9 mouse cellular contexts compared by ENCODE assay signal in genomic region chr19:3895171-3895631, GRCm38 (mm10). TPM values are rescaled to one million over a fixed set of nuclear protein-coding genes. Genes with fewer than 3 reads are reported as not detected.
DNase-seq lines count a peak whose midpoint lies in the region; ATAC-seq lines count a peak whose summit lies in the region.
"Had no signal": no experiment of that assay in that cellular context is flagged by ENCODE, and none has a peak within 500 bp of the region (broad histone marks: within the 10 kb centered on the region; RNA-seq: fewer than 3 reads in every experiment).

No protein-coding gene starts in this region.

- H3K4me2 ChIP-seq in forebrain, embryonic 14.5 days (ENCODE audit: low read length): no peak overlapping the region
- H3K4me2 ChIP-seq in liver, embryonic 13.5 days: no peak overlapping the region
- H3K4me2 ChIP-seq in neural tube, embryonic 15.5 days: no peak overlapping the region
- H3K4me2 ChIP-seq: limb, embryonic 15.5 days had no signal

- no peak overlapping the region for H3K27ac ChIP-seq in forebrain, embryonic 14.5 days (ENCODE audit: low read depth, low read length)
- H3K27ac ChIP-seq in liver, embryonic 13.5 days: no peak overlapping the region
- peak overlapping the region; percentile 71 for H3K27ac ChIP-seq in neural tube, embryonic 15.5 days (replicated peaks)
- H3K27ac ChIP-seq: limb, embryonic 15.5 days had no signal

- no peaks in the 10 kb centered on the region for H3K4me1 ChIP-seq in forebrain, embryonic 14.5 days (ENCODE audit: control insufficient read depth, insufficient read depth, low read length)
- H3K4me1 ChIP-seq in liver, embryonic 13.5 days (replicated peaks): peaks cover 16% of the 10 kb centered on the region
- H3K4me1 ChIP-seq in neural tube, embryonic 15.5 days: 0 out of 2 replicates have a peak, but pooled peaks cover 14% of the 10 kb centered on the region
- H3K4me1 ChIP-seq: limb, embryonic 15.5 days had no signal

- H3K9ac ChIP-seq in forebrain, embryonic 14.5 days (ENCODE audit: low read length): no peak overlapping the region
- H3K9ac ChIP-seq in liver, embryonic 13.5 days: no peak overlapping the region
- no peak overlapping the region for H3K9ac ChIP-seq in neural tube, embryonic 15.5 days (replicated peaks)
- H3K9ac ChIP-seq: limb, embryonic 15.5 days had no signal

- peak; percentile 50 for DNase-seq in left cerebral cortex, postnatal 4 days
- no peak for DNase-seq in left cerebral cortex, postnatal 14 days (ENCODE audit: low spot score in 2 of 2)
- DNase-seq in forebrain, embryonic 14.5 days (ENCODE audit: low spot score): peak; percentile 15
- DNase-seq in liver, embryonic 13.5 days: no peak
- no peak for DNase-seq in layer of hippocampus, adult 9-10 months (ENCODE audit: low spot score)
- no peak for DNase-seq in cerebellum, postnatal 14 days
- no peak for DNase-seq in urinary bladder, postnatal 36 days (ENCODE audit: low spot score in 2 of 2)

- no peak overlapping the region for H3K4me3 ChIP-seq in forebrain, embryonic 14.5 days (ENCODE audit: low read depth, low read length)
- no peak overlapping the region for H3K4me3 ChIP-seq in liver, embryonic 13.5 days (replicated peaks)
- no peak overlapping the region for H3K4me3 ChIP-seq in neural tube, embryonic 15.5 days (replicated peaks)
- H3K4me3 ChIP-seq: limb, embryonic 15.5 days had no signal

- no peak for ATAC-seq in forebrain, embryonic 14.5 days
- ATAC-seq in liver, embryonic 13.5 days (ENCODE audit: low read depth): peak; percentile 71
- peak; percentile 83 for ATAC-seq in neural tube, embryonic 15.5 days (ENCODE audit: low FRiP score)

- peaks cover 62% of the 10 kb centered on the region for H3K36me3 ChIP-seq in forebrain, embryonic 14.5 days (ENCODE audit: control insufficient read depth, insufficient read depth, low read length)
- peaks cover 94% of the 10 kb centered on the region for H3K36me3 ChIP-seq in liver, embryonic 13.5 days
- H3K36me3 ChIP-seq in neural tube, embryonic 15.5 days: peaks cover 58% of the 10 kb centered on the region

- no peaks in the 10 kb centered on the region for H3K9me3 ChIP-seq in forebrain, embryonic 14.5 days (replicated peaks; ENCODE audit: control insufficient read depth, low read length)
- no peaks in the 10 kb centered on the region for H3K9me3 ChIP-seq in liver, embryonic 13.5 days (replicated peaks)
- H3K9me3 ChIP-seq in neural tube, embryonic 15.5 days (replicated peaks): no peaks in the 10 kb centered on the region
- H3K9me3 ChIP-seq: limb, embryonic 15.5 days had no signal

- H3K27me3 ChIP-seq in forebrain, embryonic 14.5 days (replicated peaks; ENCODE audit: control insufficient read depth, insufficient read depth, low read length): no peaks in the 10 kb centered on the region
- H3K27me3 ChIP-seq in liver, embryonic 13.5 days: no peaks in the 10 kb centered on the region
- no peaks in the 10 kb centered on the region for H3K27me3 ChIP-seq in neural tube, embryonic 15.5 days (replicated peaks)
- H3K27me3 ChIP-seq: limb, embryonic 15.5 days had no signal

- intact Hi-C loops in left cerebral cortex, postnatal 4 days (cut with DNase I): no loop called here
- intact Hi-C loops in left cerebral cortex, postnatal 14 days (cut with DNase I): no loop called here

- 35% methylated on average over 3 of the region's 3 CpGs for WGBS in forebrain, embryonic 14.5 days
- WGBS in liver, embryonic 13.5 days (ENCODE audit: insufficient replicate concordance): 56% methylated on average over 3 of the region's 3 CpGs
- 6% methylated on average over 3 of the region's 3 CpGs for WGBS in neural tube, embryonic 15.5 days

RNA-seq across cellular contexts. Expression of gene Tcirg1, which starts 11.7 kb away (rescaled TPM):
- 10 to 100 TPM; 24.0 to 27.9 TPM for total RNA-seq in left cerebral cortex, postnatal 4 days (2021)
- 10 to 100 TPM; 14.4 to 16.1 TPM for total RNA-seq in left cerebral cortex, postnatal 14 days (2021)
- polyA plus RNA-seq in forebrain, embryonic 14.5 days (2014; fragmentation: Nextera tagmentation; extraction: Ambion mirVana): 5.8 and 9.1 TPM in 2 replicates
- 18.0 and 18.8 TPM in 2 replicates for polyA plus RNA-seq in liver, embryonic 13.5 days (2015; fragmentation: Nextera tagmentation; extraction: Ambion mirVana)
- polyA plus RNA-seq in neural tube, embryonic 15.5 days (2015; fragmentation: Nextera tagmentation; extraction: Ambion mirVana): 20.3 and 29.0 TPM in 2 replicates

RNA-seq across cellular contexts. Expression of gene Ndufs8, which starts 17.4 kb away (rescaled TPM):
- total RNA-seq in left cerebral cortex, postnatal 4 days (2021): 100 to 1,000 TPM in 1 of 2 experiments, 10 to 100 TPM in 1; 94.0 to 102 TPM
- total RNA-seq in left cerebral cortex, postnatal 14 days (2021): 100 to 1,000 TPM; 134 to 149 TPM
- 243 and 301 TPM in 2 replicates for polyA plus RNA-seq in forebrain, embryonic 14.5 days (2014; fragmentation: Nextera tagmentation; extraction: Ambion mirVana)
- polyA plus RNA-seq in liver, embryonic 13.5 days (2015; fragmentation: Nextera tagmentation; extraction: Ambion mirVana): 189 and 217 TPM in 2 replicates
- 308 and 330 TPM in 2 replicates for polyA plus RNA-seq in neural tube, embryonic 15.5 days (2015; fragmentation: Nextera tagmentation; extraction: Ambion mirVana)

RNA-seq across cellular contexts. Expression of gene Aldh3b1, which starts 34.4 kb away (rescaled TPM):
- total RNA-seq in left cerebral cortex, postnatal 4 days (2021): 1 to 10 TPM; 1.5 to 1.9 TPM
- total RNA-seq in left cerebral cortex, postnatal 14 days (2021): 1 to 10 TPM; 1.8 to 2.0 TPM
- polyA plus RNA-seq in forebrain, embryonic 14.5 days (2014; fragmentation: Nextera tagmentation; extraction: Ambion mirVana): 1.9 and 2.0 TPM in 2 replicates
- 3.3 and 3.7 TPM in 2 replicates for polyA plus RNA-seq in liver, embryonic 13.5 days (2015; fragmentation: Nextera tagmentation; extraction: Ambion mirVana)
- 2.5 and 3.8 TPM in 2 replicates for polyA plus RNA-seq in neural tube, embryonic 15.5 days (2015; fragmentation: Nextera tagmentation; extraction: Ambion mirVana)

RNA-seq across cellular contexts. Expression of gene Unc93b1, which starts 39.8 kb away (rescaled TPM):
- 1 to 10 TPM; 6.4 to 8.9 TPM for total RNA-seq in left cerebral cortex, postnatal 4 days (2021)
- 10 to 100 TPM; 16.0 to 18.4 TPM for total RNA-seq in left cerebral cortex, postnatal 14 days (2021)
- 7.5 and 9.4 TPM in 2 replicates for polyA plus RNA-seq in forebrain, embryonic 14.5 days (2014; fragmentation: Nextera tagmentation; extraction: Ambion mirVana)
- polyA plus RNA-seq in liver, embryonic 13.5 days (2015; fragmentation: Nextera tagmentation; extraction: Ambion mirVana): 17.6 and 18.3 TPM in 2 replicates
- 15.0 and 20.6 TPM in 2 replicates for polyA plus RNA-seq in neural tube, embryonic 15.5 days (2015; fragmentation: Nextera tagmentation; extraction: Ambion mirVana)

RNA-seq across cellular contexts. Expression of gene Chka, which starts 43.6 kb away (rescaled TPM):
- total RNA-seq in left cerebral cortex, postnatal 4 days (2021): 100 to 1,000 TPM in 1 of 2 experiments, 10 to 100 TPM in 1; 88.7 to 104 TPM
- 10 to 100 TPM; 75.5 to 99.5 TPM for total RNA-seq in left cerebral cortex, postnatal 14 days (2021)
- 32.0 and 49.5 TPM in 2 replicates for polyA plus RNA-seq in forebrain, embryonic 14.5 days (2014; fragmentation: Nextera tagmentation; extraction: Ambion mirVana)
- 15.8 and 18.6 TPM in 2 replicates for polyA plus RNA-seq in liver, embryonic 13.5 days (2015; fragmentation: Nextera tagmentation; extraction: Ambion mirVana)
- polyA plus RNA-seq in neural tube, embryonic 15.5 days (2015; fragmentation: Nextera tagmentation; extraction: Ambion mirVana): 59.9 and 68.7 TPM in 2 replicates

Comparison
In these comparisons a context has a peak if more than half of its experiments do, and no peak if none do; other contexts are left out.
1. DNase-seq: peak in left cerebral cortex, postnatal 4 days (single experiment) and forebrain, embryonic 14.5 days (single experiment); none in left cerebral cortex, postnatal 14 days (0 of 2), liver, embryonic 13.5 days (single experiment), layer of hippocampus, adult 9-10 months (single experiment), cerebellum, postnatal 14 days (0 of 2) and urinary bladder, postnatal 36 days (0 of 2).